Mouse (Mus musculus) layer of hippocampus, postnatal 10 days (tissue): ENCODE measurements around the gene Gm21778. TPM values are rescaled to one million over a fixed set of nuclear protein-coding genes. Genes with fewer than 3 reads are reported as not detected.
"Not testable (repeated sequence)": the region's sequence is repeated elsewhere in the genome, so short reads cannot be mapped to it uniquely, and the experiment has no call there.

Experiments
- DNase-seq, 2 experiments: peaks; one replicate each; pipeline ENCODE4 v3.0.0; 2021; ENCODE audit warnings: low spot score in 2 of 2
- long read RNA-seq: library from polyadenylated mRNA; stranded (forward); transcript quantifications from one replicate; pipeline ENCODE4 v2.0.0, GENCODE M21; 2023
- total RNA-seq, 2 experiments: library from RNA; stranded (reverse); gene quantifications; 2 replicates each; pipeline ENCODE4 v1.2.3; 2021

Gene Gm21778
- total RNA-seq = not detected
- long read RNA-seq = 0 reads

GRCm38 (mm10) chrY:5942160-5942559, at the start of gene Gm21778:
Gene Gm21778, plus strand, starts transcription at chrY:5942460.
- not testable (repeated sequence) for DNase-seq

Other genes starting within 250 kb of the Gm21778 start
- gene Gm20914, start 216.5 kb upstream of the Gm21778 start, total RNA-seq = not detected
- not detected for gene Gm28171, start 149.1 kb upstream of the Gm21778 start, total RNA-seq